Mouse (Mus musculus): ENCODE measurements around the gene Ndufb11.

Gene Ndufb11

DNA sequence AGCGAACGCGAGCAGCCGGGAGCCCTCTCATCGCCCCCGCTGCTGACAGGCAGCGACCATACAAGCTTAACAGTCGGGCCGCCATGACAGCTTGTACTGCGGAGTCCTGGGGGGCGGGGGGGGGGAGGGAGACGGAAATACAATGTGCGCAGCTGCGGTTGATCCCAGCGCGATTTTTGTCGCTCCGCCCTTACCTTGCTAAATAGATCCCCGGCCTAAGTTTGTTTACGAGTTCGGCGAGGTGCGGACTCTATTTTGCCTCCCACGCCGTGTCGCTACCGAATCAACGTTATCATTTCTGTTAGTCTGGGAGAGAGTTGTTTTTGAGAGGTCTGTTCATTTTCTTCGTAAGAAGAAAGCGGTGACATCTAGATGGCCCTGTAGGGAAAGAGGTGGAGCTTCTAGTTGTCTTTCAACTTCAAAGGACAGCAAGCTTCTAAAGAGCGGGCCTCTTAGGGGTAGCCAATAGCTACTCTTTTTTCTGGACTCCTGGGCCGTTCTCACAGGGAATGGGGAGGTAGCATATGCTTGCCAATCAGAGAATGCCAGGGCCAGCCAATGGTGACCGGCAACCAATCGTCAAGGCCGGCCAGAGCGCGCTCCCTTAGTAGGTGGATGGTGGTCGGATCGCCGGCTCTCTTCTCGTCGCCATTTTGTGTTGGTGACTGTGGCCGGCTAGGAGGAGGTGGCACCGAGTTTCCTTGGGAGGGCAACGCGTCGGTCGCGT is at the start of gene Ndufb11, which contains the start of gene Rbm10:
TSS of gene Ndufb11 (minus strand) at position 444 of the 727 bp plus-strand sequence.
TSS of gene Rbm10 (plus strand) at position 328 of the 727 bp plus-strand sequence.
- DNase-seq (ENCODE audit: low read depth, low spot score) = no peak

DNA sequence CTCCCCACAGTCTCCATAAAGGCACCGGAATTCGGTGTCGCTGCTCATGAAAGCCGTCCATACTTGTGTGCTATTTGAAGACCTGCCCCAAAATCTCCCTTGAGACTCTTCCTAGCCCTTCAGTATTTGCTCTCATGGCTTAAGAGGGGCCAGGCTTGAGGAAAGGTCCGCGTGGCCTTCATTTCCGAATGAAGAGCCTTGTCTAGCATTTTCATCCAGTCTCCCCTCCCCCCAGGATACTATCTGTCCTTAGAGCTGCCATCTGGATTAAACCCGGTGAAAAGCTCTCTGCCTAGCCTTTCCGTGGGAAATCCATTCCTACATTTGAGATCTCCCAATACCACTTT is 46.0 kb upstream of the Ndufb11 start:
- DNase-seq (ENCODE audit: low read depth, low spot score) = no peak

DNA sequence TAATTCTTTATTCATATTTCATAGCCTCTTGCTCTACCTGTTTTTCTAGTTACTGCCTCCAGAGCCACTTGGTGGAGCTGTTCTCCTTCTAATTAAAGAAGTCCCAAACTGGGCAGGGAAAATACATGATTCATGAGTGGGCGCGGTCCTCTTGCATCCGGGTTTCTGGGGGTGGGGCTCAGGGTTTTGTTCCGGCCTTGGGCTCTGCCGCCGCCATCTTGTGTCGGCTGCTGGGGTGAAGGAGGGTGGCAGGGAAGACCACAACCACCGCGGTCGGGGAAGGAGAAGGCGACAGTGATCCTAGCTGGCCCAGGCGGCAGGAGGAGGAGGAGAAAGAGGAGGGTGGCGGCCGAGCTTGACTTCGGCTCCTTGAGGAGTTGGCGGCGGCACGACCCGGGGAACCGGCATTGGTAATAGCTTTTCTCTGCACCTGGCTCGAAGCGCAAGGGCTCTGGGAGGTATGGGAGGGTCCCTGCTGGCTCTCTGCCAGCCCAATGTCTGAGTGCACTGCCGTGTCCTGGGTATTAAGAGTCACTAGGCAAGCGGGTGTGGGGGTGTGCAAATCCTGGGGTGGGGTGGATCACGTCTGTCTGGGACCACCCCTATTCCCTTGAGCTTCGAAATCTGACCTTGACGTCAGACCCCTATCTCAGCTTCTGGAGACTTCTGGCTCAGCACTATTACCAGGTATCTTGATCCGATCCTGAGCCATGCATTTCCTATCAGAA is 45.5 kb upstream of the Ndufb11 start:
- peak; percentile 53 for DNase-seq (ENCODE audit: low read depth, low spot score)

DNA sequence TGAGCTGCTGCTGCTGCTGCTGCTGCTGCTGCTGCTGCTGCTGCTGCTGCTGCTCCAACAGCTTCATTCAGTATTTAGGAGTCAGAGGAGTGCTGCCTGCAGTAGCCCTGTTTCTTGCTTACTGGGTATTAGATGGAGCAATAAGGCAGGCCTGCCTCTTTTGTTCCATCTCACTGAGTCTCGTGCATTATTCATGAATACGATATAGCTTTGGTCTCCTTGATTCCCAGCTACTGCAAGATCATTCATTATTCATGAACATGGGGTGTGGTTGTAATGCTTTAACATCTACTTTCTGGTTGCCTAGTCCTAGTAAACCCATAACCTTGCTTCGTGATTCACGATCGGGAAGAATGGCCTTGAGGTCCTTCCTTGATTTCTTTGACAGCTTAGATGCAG is 44.9 kb upstream of the Ndufb11 start:
- no peak for DNase-seq (ENCODE audit: low read depth, low spot score)

DNA sequence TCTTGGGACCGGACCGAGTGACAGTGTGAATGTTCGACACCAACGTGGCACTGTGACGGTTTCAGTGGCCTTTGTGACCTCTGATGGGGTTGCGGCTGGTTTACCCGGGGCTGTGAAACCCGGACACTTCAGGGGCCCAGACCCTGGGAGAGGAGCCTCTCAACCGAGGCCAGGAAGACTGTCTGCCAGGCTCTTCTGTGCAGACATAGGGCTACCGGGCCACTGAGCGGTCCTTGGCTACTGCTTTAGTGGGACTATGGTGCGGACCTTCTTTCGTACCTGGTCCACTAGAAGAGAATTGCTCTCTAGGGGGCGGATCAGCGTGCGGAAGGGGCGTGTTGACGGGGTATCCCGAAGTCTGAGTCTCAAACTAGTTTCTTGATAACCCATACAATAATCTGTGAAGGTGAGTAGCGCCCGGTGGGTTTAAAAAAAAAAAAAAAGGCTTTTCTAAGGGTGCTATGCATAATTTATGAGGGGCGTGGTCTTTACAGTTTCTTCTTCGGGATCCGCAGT is 41.5 kb upstream of the Ndufb11 start:
- peak; percentile 5 for DNase-seq (ENCODE audit: low read depth, low spot score)

DNA sequence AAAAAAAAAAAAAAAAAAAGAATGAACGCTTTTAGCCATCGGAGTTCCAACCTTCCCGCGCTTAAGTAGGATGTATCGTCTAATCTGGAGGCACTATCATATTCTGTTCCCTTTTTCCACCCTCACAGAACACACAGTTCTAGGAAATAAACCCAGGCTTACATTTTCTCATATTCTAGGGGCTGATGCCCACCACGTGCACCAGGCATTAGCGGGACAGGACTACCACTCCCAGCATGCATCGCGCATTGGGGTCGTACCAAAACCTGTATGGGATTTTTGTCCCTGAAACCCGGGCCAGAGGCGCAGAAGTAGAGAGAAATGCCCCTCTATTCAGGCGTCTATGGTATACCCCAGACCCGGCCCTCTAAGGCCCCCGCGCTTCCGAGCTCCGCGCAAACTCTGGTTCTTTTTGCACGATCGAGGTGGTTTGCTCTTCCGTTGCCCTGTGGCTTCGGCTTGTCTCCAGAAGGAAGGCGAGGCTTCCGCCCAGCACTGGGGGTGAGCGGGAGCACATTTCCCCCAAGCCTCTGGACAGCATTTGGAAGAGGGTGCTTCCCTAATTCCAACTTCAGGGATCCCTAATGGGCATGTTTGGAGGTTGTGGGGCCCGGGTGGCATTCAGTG is 40.7 kb upstream of the Ndufb11 start, which contains the start of gene Uba1:
TSS of gene Uba1 (plus strand) at position 301 of the 627 bp plus-strand sequence.
- DNase-seq (ENCODE audit: low read depth, low spot score) = peak; percentile 56

DNA sequence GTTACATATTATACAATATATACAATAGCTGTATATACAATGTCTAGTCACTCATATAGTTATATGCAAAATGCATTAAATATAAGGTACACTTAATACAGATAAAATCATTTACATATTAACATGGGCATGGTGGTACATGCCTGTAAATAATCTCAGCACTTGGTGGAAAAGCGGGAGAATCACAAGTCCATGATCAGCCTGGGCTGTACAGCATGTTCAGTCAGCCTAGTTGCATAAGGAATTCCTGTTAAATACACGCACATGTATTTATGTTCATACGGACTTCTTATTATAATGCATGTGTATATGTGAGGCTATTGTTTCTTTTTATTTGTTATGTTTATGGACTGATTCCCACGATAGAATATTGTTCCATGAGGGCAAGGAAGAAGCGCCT is 40.2 kb upstream of the Ndufb11 start:
- DNase-seq (ENCODE audit: low read depth, low spot score) = no peak

DNA sequence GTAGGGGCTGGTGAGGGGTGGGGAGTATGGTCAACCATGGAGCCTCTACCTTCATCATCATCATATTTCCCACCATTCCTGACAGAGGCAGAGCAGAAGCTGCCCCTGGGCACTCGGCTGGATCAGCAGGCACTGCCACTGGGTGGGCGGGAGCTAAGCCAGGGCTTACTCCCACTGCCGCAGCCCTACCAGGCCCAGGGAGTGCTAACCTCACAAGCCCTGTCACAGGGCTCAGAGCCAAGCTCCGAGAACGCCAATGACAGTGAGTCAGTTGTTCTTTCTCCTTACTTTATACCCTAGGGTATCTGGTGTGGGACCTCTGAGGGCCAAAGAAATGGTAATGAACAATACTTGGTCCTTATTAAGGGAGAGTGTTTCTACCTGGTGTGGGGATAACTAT is 27.4 kb upstream of the Ndufb11 start:
- no peak for DNase-seq (ENCODE audit: low read depth, low spot score)

DNA sequence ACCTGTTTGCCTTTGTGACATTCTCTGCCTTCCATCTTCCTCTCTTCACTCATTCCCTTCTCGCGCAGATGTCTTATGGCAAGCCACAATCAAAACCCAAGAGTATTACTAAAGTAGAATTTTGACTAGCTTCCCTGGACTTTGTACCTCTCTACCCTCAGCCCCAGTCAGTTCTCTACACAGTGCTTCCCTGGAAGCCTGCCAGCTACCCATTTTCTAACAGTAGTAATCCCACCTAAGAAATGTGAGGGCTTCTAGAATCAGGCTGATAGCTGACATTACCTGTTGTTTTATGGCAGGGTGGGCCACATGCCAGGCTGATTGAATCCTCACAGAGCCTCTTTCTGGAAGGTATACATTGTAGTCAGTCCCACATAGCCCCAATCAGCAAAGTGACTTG is 20.7 kb upstream of the Ndufb11 start:
- DNase-seq (ENCODE audit: low read depth, low spot score) = no peak

DNA sequence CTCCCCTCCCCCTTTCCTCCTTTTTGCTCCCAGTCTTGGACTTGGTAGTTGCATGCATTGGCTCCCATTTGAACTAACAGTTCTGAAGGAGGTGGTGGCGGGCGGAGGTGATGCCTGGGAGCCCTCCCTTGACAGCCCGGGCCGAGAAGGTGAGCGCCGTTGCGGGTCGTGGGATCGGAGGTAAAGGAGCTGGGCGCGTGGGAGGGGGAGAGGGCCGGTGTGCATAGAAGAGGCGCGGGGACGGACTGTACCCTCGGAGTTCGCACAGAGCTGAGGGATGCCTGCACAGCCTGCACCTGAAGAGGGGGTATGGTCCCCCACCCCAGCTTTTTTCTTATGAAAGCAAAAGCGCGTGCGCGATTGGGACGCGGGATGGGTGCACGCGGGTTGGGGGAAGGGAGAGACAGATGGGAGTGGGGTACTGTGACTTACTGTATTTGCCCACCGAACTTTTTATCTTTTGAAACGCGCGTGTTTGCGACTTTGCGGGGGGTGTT is 532 bp upstream of the Ndufb11 start:
- no peak for DNase-seq (ENCODE audit: low read depth, low spot score)

DNA sequence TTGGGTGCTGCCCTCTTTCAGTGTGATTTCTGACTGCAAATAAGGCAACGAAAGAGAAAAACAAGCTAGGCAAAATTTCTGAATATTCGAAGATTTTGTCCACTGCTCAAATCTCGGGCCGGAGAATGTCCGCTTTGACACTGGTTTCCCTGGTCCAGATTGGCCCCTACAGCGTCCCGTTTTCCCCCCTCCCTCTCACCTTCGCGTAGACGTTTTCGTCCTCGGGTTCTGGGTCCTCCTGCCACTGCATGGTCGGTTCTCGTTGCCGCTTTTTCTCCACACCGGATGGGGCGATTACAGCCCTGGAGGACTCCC is 601 bp downstream of the Ndufb11 start:
- DNase-seq (ENCODE audit: low read depth, low spot score) = no peak

DNA sequence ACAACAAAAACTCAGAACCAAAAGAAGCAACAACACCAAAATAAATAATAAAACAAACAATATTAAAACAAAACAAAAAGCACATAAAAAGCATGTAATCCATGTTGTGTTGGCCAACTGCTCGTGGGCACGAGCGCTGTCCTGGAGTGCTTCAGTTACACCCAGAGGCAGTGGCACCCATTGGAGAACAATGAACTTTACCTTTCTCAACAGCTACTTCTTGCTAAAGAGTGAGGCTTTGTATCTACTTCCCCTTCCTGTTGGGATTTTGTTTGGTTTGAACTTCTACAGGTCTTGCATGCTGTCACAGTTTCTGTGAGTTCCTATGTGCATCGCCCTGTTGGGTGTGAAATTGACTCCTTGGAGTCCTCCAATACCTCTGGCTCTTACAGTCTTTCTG is 8.9 kb downstream of the Ndufb11 start:
- DNase-seq (ENCODE audit: low read depth, low spot score) = no peak

DNA sequence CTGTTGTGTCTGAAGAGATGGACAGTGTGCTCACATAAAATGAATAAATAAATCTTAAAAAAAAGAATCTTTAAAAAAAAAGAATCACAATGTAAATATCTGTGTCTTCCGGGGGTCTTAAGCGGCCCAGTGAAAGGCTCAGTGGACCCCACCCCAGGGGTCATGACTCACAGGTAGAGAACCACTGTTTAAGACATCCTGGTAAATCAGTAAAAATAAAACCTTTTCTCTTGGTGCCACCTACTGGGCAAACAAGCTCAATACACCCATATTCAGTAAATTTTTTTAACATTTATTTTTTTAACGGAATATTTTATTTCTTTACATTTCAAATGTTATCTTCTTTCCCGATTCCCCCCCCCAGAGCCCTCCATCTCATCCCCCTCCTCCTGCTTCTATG is 29.5 kb downstream of the Ndufb11 start:
- DNase-seq (ENCODE audit: low read depth, low spot score) = no peak

DNA sequence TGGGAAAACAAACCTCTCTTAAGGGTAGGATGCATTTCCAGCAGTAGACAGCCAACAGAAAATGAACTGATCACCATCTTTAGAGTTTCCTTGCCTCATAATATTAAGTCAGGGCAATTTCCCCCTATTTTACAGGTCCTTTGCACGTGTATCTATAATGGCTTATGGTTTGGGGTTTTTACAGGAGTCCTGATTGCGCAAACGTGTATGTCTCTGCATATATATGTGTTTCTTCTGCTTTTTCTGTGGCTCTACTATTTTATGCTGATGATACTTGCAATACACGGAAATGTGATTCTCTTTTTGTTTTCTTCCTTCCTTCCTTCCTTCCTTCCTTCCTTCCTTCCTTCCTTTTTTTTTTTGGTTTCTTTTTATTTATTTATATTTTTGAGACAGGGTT is 43.5 kb downstream of the Ndufb11 start:
- no peak for DNase-seq (ENCODE audit: low read depth, low spot score)

DNA sequence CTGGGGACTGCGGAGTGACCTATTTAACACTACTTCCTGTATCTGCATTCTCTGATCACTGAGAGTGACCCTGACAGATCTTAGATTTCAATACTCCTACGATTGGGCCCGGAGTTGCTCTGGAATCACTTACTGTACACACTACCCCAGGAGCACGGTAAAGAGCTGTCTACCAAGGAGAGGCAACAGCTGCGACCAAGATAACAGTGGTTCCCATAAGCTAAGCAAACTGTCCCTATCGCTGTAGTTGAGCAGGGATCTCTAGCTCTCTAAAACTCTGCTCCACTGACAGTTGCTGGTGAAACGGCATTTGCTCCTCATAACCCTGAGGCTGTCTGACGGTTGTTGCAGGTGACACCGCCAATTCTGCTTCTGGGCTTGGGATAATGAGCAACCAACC is 44.7 kb downstream of the Ndufb11 start:
- DNase-seq (ENCODE audit: low read depth, low spot score) = no peak

DNA sequence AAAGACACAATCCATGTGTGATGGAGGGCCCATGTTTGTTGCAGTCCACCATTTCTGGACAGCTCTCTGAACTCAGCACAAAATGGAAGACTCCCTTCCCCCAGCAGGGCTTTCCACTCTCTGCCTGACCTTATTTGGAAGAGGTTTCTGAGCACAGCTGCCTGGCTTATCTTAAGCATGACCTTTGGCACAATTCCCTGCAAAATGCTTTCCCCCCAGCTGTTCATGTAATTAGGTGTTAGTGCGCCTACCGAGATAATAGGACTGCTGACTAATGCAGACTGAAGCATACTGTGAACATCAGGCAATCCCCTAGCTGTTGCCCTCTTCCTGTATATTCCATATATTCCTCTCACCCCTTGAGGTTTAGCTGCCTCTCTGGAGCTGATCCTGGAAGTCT is 46.4 kb downstream of the Ndufb11 start:
- DNase-seq (ENCODE audit: low read depth, low spot score) = no peak
